Mouse (Mus musculus) layer of hippocampus, adult 2 months (tissue): ENCODE measurements at regions not wholly inside any gene's neighbourhood (a gene's known extent, or its start where the extent isn't known, plus 50 kb on each side); places are given as distances from the start of the nearest gene placed in this dataset.
"Not testable (repeated sequence)": the region's sequence is repeated elsewhere in the genome, so short reads cannot be mapped to it uniquely, and the experiment has no call there.

ENCODE experiments used
- DNase-seq, 2 experiments: peaks; one replicate each; pipeline ENCODE4 v3.0.0; 2022; ENCODE audit warnings: low spot score in 2 of 2
- H3K27ac ChIP-seq: fragments of 200-600 bp; 2 replicates; pipeline ENCODE4 v1.8.1; 2022
- H3K4me3 ChIP-seq: fragments of 200-600 bp; 2 replicates; pipeline ENCODE4 v1.8.1; 2022; ENCODE audit warnings: mild to moderate bottlenecking
- CTCF ChIP-seq: fragments of 200-600 bp; conservative IDR thresholded peaks from 2 replicates; pipeline ENCODE4 v1.8.1; 2022; ENCODE audit warnings: antibody characterized with exemption, mild to moderate bottlenecking, moderate library complexity

GRCm38 (mm10) chr11:14136142-14136541, 462.9 kb upstream of the Pom121l12 start:
- no peak for DNase-seq
- TF ChIP-seq CTCF: no peak
- Histone ChIP-seq H3K27ac (no peak overlapping the region), H3K4me3 (no peak overlapping the region)

- DNase-seq, H3K27ac ChIP-seq, H3K4me3 ChIP-seq: not testable (repeated sequence)
Measured at GRCm38 (mm10) chr11:14142376-14142775, 456.7 kb upstream of the Pom121l12 start.

GRCm38 (mm10) chr11:14147639-14148038, 451.4 kb upstream of the Pom121l12 start:
- TF ChIP-seq CTCF: no peak
- H3K27ac ChIP-seq: no peak overlapping the region
- no peak for DNase-seq
- H3K4me3 ChIP-seq: no peak overlapping the region

GRCm38 (mm10) chr11:14159366-14159765, 439.7 kb upstream of the Pom121l12 start:
- no peak for DNase-seq
- Histone ChIP-seq H3K27ac (no peak overlapping the region), H3K4me3 (no peak overlapping the region)
- TF ChIP-seq CTCF: no peak

GRCm38 (mm10) chr11:14169478-14169877, 429.6 kb upstream of the Pom121l12 start:
- TF ChIP-seq CTCF: no peak
- Histone ChIP-seq H3K27ac (no peak overlapping the region), H3K4me3 (no peak overlapping the region)
- no peak for DNase-seq

- Histone ChIP-seq H3K4me3 (no peak overlapping the region), H3K27ac (no peak overlapping the region)
- DNase-seq: no peak
- no peak for TF ChIP-seq CTCF
Measured at GRCm38 (mm10) chr11:14174594-14174993, 424.5 kb upstream of the Pom121l12 start.

- Histone ChIP-seq H3K27ac (peak overlapping the region; percentile 43; the same call in 1 of the 2 replicates), H3K4me3 (no peak overlapping the region)
- no peak for TF ChIP-seq CTCF
- DNase-seq: no peak
Measured at GRCm38 (mm10) chr11:14182020-14182419, 417.1 kb upstream of the Pom121l12 start.

- Histone ChIP-seq H3K27ac (peak overlapping the region; percentile 43; the same call in 1 of the 2 replicates), H3K4me3 (no peak overlapping the region)
- no peak for TF ChIP-seq CTCF
- no peak for DNase-seq
Measured at GRCm38 (mm10) chr11:14182466-14182865, 416.6 kb upstream of the Pom121l12 start.

GRCm38 (mm10) chr11:14183258-14183968, 415.7 kb upstream of the Pom121l12 start:
- Histone ChIP-seq H3K4me3 (no peak overlapping the region), H3K27ac (no peak overlapping the region)
- TF ChIP-seq CTCF: no peak
- DNase-seq: no peak

GRCm38 (mm10) chr11:14195081-14195480, 404.0 kb upstream of the Pom121l12 start:
- no peak for TF ChIP-seq CTCF
- Histone ChIP-seq H3K4me3 (no peak overlapping the region), H3K27ac (no peak overlapping the region)
- no peak for DNase-seq
